Comparison of ENCODE assay signal across 11 mouse cellular contexts in genomic region chr7:71384921-71385320, GRCm38 (mm10). TPM values are rescaled to one million over a fixed set of nuclear protein-coding genes. Genes with fewer than 3 reads are reported as not detected.
DNase-seq lines count a peak whose midpoint lies in the region; ATAC-seq and TF ChIP-seq lines count a peak whose summit lies in the region.
"Had no signal": no experiment of that assay in that cellular context is flagged by ENCODE, and none has a peak within 500 bp of the region (broad histone marks: within the 10 kb centered on the region; RNA-seq: fewer than 3 reads in every experiment).

No protein-coding gene starts in this region.

- H3K27me3 ChIP-seq in forebrain, embryonic 11.5 days (ENCODE audit: control insufficient read depth, insufficient read depth, low read length) = peaks cover 34% of the 10 kb centered on the region
- peaks cover 26% of the 10 kb centered on the region for H3K27me3 ChIP-seq in forebrain, embryonic 16.5 days (replicated peaks; ENCODE audit: control insufficient read depth, insufficient read depth, low read length)
- no peaks in the 10 kb centered on the region for H3K27me3 ChIP-seq in kidney, postnatal 0 days (ENCODE audit: insufficient read depth, low read length)
- no peaks in the 10 kb centered on the region for H3K27me3 ChIP-seq in neural tube, embryonic 13.5 days
- peaks cover 3% of the 10 kb centered on the region; the same call in 1 of the 2 replicates for H3K27me3 ChIP-seq in neural tube, embryonic 15.5 days (replicated peaks)
- H3K27me3 ChIP-seq: liver, embryonic 15.5 days had no signal

- ATAC-seq in forebrain, embryonic 11.5 days (replicated peaks; ENCODE audit: low FRiP score) = no peak
- no peak for ATAC-seq in forebrain, embryonic 16.5 days
- ATAC-seq in kidney, postnatal 0 days (replicated peaks; ENCODE audit: low FRiP score, low read depth) = no peak
- ATAC-seq in neural tube, embryonic 13.5 days (ENCODE audit: low read depth) = no peak
- no peak for ATAC-seq in neural tube, embryonic 15.5 days (ENCODE audit: low FRiP score)

- no peak for TF ChIP-seq CTCF in kidney, postnatal 0 days (IDR thresholded peaks at IDR 0.05; ENCODE audit: low read depth)

- no peak overlapping the region for H3K4me3 ChIP-seq in forebrain, embryonic 11.5 days (ENCODE audit: low read depth, low read length)
- H3K4me3 ChIP-seq in forebrain, embryonic 16.5 days (replicated peaks; ENCODE audit: low read length) = no peak overlapping the region
- no peak overlapping the region for H3K4me3 ChIP-seq in kidney, postnatal 0 days (replicated peaks; ENCODE audit: low read depth, low read length)
- no peak overlapping the region for H3K4me3 ChIP-seq in neural tube, embryonic 13.5 days
- no peak overlapping the region for H3K4me3 ChIP-seq in neural tube, embryonic 15.5 days (replicated peaks)
- H3K4me3 ChIP-seq: liver, embryonic 15.5 days had no signal

- DNase-seq in forebrain, embryonic 11.5 days (ENCODE audit: low spot score) = no peak
- peak; percentile 52 for DNase-seq in kidney, postnatal 0 days (ENCODE audit: low spot score)
- DNase-seq in kidney, postnatal 36 days = no peak
- DNase-seq in c-Kit-positive CD71-positive TER-119-positive erythroid progenitor cells, embryonic 14.5 days (ENCODE audit: low spot score) = no peak
- DNase-seq in cerebellum, postnatal 4 days (ENCODE audit: low spot score in 2 of 2) = no peak
- DNase-seq: cerebellum, adult 18-20 months had no signal

- no peaks in the 10 kb centered on the region for H3K9me3 ChIP-seq in forebrain, embryonic 11.5 days (ENCODE audit: control insufficient read depth, low read length)
- no peaks in the 10 kb centered on the region for H3K9me3 ChIP-seq in forebrain, embryonic 16.5 days (ENCODE audit: control insufficient read depth, low read length)
- H3K9me3 ChIP-seq in kidney, postnatal 0 days (replicated peaks; ENCODE audit: low read length) = no peaks in the 10 kb centered on the region
- H3K9me3 ChIP-seq in neural tube, embryonic 13.5 days = no peaks in the 10 kb centered on the region
- H3K9me3 ChIP-seq in neural tube, embryonic 15.5 days (replicated peaks) = no peaks in the 10 kb centered on the region
- H3K9me3 ChIP-seq: liver, embryonic 15.5 days had no signal

- peaks cover 7% of the 10 kb centered on the region for H3K4me1 ChIP-seq in forebrain, embryonic 11.5 days (replicated peaks; ENCODE audit: control insufficient read depth, insufficient read depth, low read length)
- peaks cover 17% of the 10 kb centered on the region for H3K4me1 ChIP-seq in forebrain, embryonic 16.5 days (replicated peaks; ENCODE audit: control insufficient read depth, insufficient read depth, low read length)
- peaks cover 26% of the 10 kb centered on the region for H3K4me1 ChIP-seq in kidney, postnatal 0 days (replicated peaks; ENCODE audit: insufficient read depth, low read length)
- peaks cover 61% of the 10 kb centered on the region for H3K4me1 ChIP-seq in neural tube, embryonic 13.5 days (replicated peaks)
- H3K4me1 ChIP-seq in neural tube, embryonic 15.5 days = peaks cover 31% of the 10 kb centered on the region

- H3K9ac ChIP-seq in forebrain, embryonic 11.5 days (ENCODE audit: low read length) = no peak overlapping the region
- H3K9ac ChIP-seq in forebrain, embryonic 16.5 days (replicated peaks; ENCODE audit: low read depth, low read length) = no peak overlapping the region
- no peak overlapping the region for H3K9ac ChIP-seq in kidney, postnatal 0 days (ENCODE audit: low read depth, low read length)
- H3K9ac ChIP-seq in neural tube, embryonic 13.5 days = peak overlapping the region; percentile 38; the same call in 1 of the 2 replicates
- no peak overlapping the region for H3K9ac ChIP-seq in neural tube, embryonic 15.5 days (replicated peaks)
- H3K9ac ChIP-seq: liver, embryonic 15.5 days had no signal

- H3K27ac ChIP-seq in forebrain, embryonic 11.5 days (ENCODE audit: low read depth, low read length) = peak overlapping the region; percentile 81
- H3K27ac ChIP-seq in forebrain, embryonic 16.5 days (ENCODE audit: low read length) = no peak overlapping the region
- peak overlapping the region; percentile 92 for H3K27ac ChIP-seq in kidney, postnatal 0 days
- peak overlapping the region; percentile 85 for H3K27ac ChIP-seq in neural tube, embryonic 13.5 days (replicated peaks)
- H3K27ac ChIP-seq in neural tube, embryonic 15.5 days (replicated peaks) = no peak overlapping the region
- H3K27ac ChIP-seq: liver, embryonic 15.5 days had no signal

- no peak overlapping the region for H3K4me2 ChIP-seq in forebrain, embryonic 11.5 days (ENCODE audit: low read depth, low read length, severe bottlenecking)
- no peak overlapping the region for H3K4me2 ChIP-seq in forebrain, embryonic 16.5 days (ENCODE audit: low read length)
- H3K4me2 ChIP-seq in kidney, postnatal 0 days (ENCODE audit: low read length) = no peak overlapping the region
- no peak overlapping the region for H3K4me2 ChIP-seq in neural tube, embryonic 13.5 days
- H3K4me2 ChIP-seq in neural tube, embryonic 15.5 days = no peak overlapping the region
- H3K4me2 ChIP-seq: liver, embryonic 15.5 days had no signal

- 13% methylated on average over 7 of the region's 7 CpGs for WGBS in forebrain, embryonic 11.5 days
- 12% methylated on average over 7 of the region's 7 CpGs for WGBS in forebrain, embryonic 16.5 days
- WGBS in kidney, postnatal 0 days = 26% methylated on average over 7 of the region's 7 CpGs
- WGBS in neural tube, embryonic 13.5 days = 20% methylated on average over 7 of the region's 7 CpGs
- WGBS in neural tube, embryonic 15.5 days = 26% methylated on average over 7 of the region's 7 CpGs

- no peaks in the 10 kb centered on the region for H3K36me3 ChIP-seq in forebrain, embryonic 11.5 days (ENCODE audit: control insufficient read depth, insufficient read depth, low read length)
- H3K36me3 ChIP-seq in forebrain, embryonic 16.5 days (ENCODE audit: control insufficient read depth, insufficient read depth) = no peaks in the 10 kb centered on the region
- no peaks in the 10 kb centered on the region for H3K36me3 ChIP-seq in kidney, postnatal 0 days (ENCODE audit: insufficient read depth, low read length)
- H3K36me3 ChIP-seq in neural tube, embryonic 13.5 days = no peaks in the 10 kb centered on the region
- H3K36me3 ChIP-seq in neural tube, embryonic 15.5 days = no peaks in the 10 kb centered on the region
- H3K36me3 ChIP-seq: liver, embryonic 15.5 days had no signal

RNA-seq across cellular contexts. Expression of gene Gm10295, which starts 33.6 kb away (rescaled TPM):
- not detected in 2 replicates for polyA plus RNA-seq in forebrain, embryonic 11.5 days (2014; fragmentation: Nextera tagmentation; extraction: Ambion mirVana)
- polyA plus RNA-seq in forebrain, embryonic 16.5 days (2015; fragmentation: Nextera tagmentation; extraction: Ambion mirVana) = not detected in 2 replicates
- polyA plus RNA-seq in kidney, postnatal 0 days (2015; fragmentation: Nextera tagmentation; extraction: Ambion mirVana) = not detected in 2 replicates
- not detected in 2 replicates for polyA plus RNA-seq in neural tube, embryonic 13.5 days (2015; fragmentation: Nextera tagmentation; extraction: Ambion mirVana)
- polyA plus RNA-seq in neural tube, embryonic 15.5 days (2015; fragmentation: Nextera tagmentation; extraction: Ambion mirVana) = not detected in 2 replicates
- polyA plus RNA-seq: embryonic facial prominence, embryonic 11.5 days; liver, embryonic 15.5 days had no signal

Comparison
In these comparisons a context has a peak if more than half of its experiments do, and no peak if none do; other contexts are left out.
1. H3K27ac ChIP-seq: peak in forebrain, embryonic 11.5 days (single experiment), kidney, postnatal 0 days (single experiment) and neural tube, embryonic 13.5 days (single experiment); none in forebrain, embryonic 16.5 days (single experiment) and neural tube, embryonic 15.5 days (single experiment).